Mouse (Mus musculus): ENCODE measurements at regions not wholly inside any gene's neighbourhood (a gene's known extent, or its start where the extent isn't known, plus 50 kb on each side); places are given as distances from the start of the nearest gene placed in this dataset.

DNA sequence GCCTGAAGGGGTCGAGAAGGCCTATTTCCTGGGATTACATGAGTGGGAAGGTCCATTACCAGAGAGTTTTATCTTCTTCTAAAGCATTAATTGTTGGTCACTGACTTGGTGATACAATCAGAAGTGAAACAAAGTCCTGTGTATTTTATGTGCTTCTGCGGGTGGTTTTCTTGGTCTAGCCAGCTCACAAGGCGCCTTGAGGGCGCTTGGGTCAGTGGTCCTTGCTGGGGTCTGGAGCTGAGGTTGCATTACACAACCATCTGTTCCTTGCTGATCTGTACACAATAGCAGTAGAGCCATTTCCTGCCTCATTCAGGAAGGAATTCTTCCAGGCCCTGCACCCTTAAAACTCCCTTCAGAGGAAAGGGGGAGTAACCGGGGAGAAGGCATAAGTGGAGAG, 116.9 kb upstream of the Neo1 start:
- no peak for DNase-seq (ENCODE audit: low spot score)

DNA sequence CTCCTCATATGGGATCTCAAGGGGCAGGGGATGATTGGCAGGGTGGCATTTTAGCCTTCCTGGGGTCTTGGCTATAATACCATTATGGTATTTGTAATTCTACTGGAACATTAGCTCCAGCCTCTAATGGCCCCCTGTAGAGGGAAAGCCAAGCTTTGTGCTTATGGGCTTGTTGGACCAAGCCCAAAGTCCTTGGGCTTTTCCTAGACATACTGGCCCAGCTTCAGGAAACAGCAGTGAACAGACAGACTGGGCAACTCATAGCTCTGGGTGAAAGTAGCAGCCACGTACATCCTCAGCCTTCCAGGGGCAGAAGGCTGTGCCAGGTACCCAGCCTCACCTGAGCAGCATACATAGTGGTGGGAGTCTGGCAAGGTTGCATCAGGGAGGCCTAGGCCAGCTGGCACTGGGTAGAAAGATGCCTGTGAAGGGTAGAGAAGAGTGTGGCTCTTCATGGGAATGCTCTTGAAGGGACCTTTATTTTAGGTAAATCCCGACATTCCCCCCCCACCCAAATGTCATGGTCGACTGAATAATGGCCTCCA, 108.1 kb upstream of the Neo1 start:
- DNase-seq (ENCODE audit: low spot score): no peak

DNA sequence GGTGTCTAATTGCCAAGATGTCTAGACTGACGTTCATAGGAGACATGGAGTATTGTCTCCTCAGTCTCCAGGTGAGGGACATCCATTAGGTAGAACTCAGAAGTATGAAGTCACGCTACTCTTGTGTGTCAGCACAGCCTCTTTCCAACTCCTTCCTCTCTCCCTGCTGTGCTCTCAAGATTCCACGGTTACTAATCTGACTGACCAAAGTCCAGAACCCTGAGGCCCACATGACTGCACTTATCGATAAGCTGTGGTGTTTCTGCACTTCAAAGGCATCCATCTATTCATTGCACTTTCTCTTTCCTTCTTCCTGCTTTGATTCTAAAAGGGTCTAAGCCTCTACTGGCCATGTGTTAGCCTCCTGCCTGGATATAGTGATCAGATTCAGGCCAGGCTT, 107.4 kb upstream of the Neo1 start:
- no peak for DNase-seq (ENCODE audit: low spot score)

GRCm38 (mm10) chr9:59134171-59135041, 98.2 kb upstream of the Neo1 start:
- no peak for DNase-seq (ENCODE audit: low spot score)

GRCm38 (mm10) chr9:59129699-59130340, 93.6 kb upstream of the Neo1 start:
- no peak for DNase-seq (ENCODE audit: low spot score)

GRCm38 (mm10) chr9:59129252-59129651, 93.0 kb upstream of the Neo1 start:
- no peak for DNase-seq (ENCODE audit: low spot score)

GRCm38 (mm10) chr9:59128023-59128422, 91.8 kb upstream of the Neo1 start:
- DNase-seq (ENCODE audit: low spot score): no peak

DNA sequence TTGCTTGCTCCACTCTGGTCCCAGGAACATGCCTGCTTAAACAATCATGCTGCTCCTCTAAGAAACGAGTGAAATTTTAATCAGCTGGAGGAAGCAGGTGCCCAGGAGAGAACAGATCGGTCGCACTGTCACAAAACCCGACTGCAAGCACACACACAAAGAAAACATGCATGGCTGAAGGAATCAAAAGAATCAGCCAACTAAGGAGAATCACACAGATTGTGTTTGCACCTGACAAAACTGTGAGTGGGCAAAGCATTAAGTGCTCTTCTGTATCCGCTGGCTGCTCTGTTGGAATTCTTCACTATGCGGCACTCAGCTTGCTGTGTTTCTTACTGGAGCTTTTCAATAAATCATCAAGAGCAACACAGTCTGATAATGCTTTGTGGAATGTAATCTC, 89.6 kb upstream of the Neo1 start:
- no peak for DNase-seq (ENCODE audit: low spot score)

- DNase-seq (ENCODE audit: low spot score): no peak
These were observed 80.3 kb upstream of the Neo1 start for GRCm38 (mm10) chr9:59116561-59116960.

DNA sequence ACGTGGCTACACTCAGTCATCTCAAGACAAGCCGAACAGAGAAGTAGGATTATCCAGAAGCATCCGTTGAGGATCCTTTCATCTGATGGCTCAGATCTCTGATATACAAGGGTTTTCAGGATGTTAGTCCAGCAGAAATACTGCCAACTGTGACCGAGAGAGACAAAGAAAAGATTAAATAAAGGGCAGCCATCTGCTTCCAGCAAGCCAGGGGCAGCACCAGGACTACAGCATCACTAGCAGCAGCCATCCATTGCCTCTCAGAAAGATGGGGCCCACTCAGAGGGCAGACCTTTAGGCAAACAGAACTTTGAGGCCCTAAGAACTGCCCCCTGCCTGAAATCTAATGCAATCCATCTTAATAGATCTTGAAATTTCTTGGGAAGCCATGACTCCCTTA, 77.6 kb upstream of the Neo1 start:
- peak; percentile 20 for DNase-seq (ENCODE audit: low spot score)

GRCm38 (mm10) chr9:59099738-59100137, 63.5 kb upstream of the Neo1 start:
- no peak for DNase-seq (ENCODE audit: low spot score)

DNA sequence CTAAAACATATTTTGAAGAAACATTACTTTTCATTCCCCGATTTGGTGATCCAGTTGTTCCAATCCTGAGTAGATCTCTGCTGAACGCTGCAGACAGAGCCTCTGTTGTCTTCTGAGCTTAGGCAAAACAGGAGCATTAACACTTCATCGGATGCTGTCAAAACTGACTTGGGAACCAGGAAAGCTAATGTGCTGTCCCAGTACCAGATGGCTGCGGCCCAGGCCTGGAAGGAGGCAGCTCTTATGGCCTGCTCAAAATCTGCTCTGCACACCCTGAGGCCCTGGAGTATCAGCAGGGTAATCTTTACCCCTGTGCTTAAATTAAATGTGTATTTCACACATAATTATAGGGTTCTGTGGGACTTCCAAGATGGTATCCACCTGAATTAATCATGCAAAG, 61.3 kb upstream of the Neo1 start:
- DNase-seq (ENCODE audit: low spot score): no peak

DNA sequence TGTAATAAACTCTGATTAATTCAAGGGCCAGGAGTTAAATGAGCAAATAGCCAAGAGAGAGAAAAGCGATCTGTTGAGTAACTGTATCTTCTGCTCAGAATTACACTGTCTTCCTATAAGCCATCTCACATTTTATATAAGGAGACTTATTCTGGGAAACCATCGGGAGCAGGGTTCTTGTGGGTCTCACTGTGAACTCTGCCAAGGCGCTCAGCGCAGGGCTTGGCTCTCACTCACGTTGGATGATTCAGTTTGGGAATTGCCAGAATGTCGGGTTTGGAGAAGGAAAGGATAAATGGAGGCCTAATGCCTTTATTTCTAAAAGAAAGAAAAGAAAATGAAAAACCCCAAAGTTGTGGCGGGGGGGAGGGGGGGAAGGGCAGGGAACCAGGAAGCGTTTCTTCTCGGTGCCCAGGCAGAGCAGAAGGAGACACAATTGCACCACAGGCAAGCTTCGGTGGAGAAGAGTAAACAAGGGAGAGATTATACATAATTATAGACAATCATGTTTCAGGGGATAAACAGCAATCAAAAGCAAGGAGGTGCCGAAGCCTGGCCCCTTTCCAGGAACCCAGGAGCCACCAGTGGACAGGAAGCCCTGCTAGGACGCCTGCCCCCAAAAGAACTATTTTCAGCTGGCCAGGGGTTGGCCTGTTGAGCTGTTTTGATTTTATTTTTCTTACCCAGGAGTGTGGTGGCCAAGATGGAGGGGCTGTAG, 60.5 kb upstream of the Neo1 start:
- DNase-seq (ENCODE audit: low spot score): no peak

GRCm38 (mm10) chr9:59095626-59096025, 59.4 kb upstream of the Neo1 start:
- peak; percentile 60 for DNase-seq (ENCODE audit: low spot score)

DNA sequence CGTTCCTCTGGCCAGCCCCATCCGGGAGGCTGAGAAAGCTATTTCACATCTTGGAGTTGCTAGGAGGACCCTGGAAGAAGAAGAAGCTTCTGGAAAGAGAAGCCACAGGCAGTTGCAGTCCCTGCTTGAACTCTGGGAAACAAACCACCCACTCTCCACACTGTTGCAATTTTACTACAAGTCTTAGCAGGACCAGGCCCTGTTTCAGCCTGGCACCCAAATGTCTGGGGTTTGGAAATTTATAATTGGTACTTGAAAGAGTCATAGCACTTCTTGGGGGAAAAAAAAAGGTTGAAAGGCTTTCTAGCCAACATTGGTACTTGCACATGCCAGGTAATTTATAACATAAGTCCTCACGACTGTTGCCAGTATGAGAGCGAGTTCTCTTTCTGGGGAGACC, 57.9 kb upstream of the Neo1 start:
- no peak for DNase-seq (ENCODE audit: low spot score)

DNA sequence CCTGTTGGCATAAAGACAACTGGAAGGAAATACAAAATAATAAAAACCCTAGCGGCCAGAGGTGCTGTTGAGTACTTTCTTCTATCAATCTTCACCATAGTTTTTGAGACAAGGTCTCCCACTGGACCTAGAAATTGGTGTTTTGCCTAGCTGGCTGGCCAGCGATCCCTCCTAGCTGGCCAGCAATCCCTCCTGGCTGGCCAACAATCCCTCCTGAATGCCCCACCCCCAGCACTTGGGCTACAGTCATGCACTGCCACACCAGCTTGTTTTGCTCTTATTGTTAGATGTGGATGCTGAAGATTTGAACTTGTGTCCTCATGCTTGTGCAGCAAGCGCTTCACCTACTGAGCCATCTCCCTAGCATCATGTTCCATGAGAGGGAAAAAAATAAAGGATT, 54.9 kb upstream of the Neo1 start:
- no peak for DNase-seq (ENCODE audit: low spot score)

- no peak for DNase-seq (ENCODE audit: low spot score)
These were observed 51.5 kb upstream of the Neo1 start for GRCm38 (mm10) chr9:59087704-59088103.

- no peak for DNase-seq (ENCODE audit: low spot score)
These were observed 50.9 kb upstream of the Neo1 start for GRCm38 (mm10) chr9:59087112-59087511.

DNA sequence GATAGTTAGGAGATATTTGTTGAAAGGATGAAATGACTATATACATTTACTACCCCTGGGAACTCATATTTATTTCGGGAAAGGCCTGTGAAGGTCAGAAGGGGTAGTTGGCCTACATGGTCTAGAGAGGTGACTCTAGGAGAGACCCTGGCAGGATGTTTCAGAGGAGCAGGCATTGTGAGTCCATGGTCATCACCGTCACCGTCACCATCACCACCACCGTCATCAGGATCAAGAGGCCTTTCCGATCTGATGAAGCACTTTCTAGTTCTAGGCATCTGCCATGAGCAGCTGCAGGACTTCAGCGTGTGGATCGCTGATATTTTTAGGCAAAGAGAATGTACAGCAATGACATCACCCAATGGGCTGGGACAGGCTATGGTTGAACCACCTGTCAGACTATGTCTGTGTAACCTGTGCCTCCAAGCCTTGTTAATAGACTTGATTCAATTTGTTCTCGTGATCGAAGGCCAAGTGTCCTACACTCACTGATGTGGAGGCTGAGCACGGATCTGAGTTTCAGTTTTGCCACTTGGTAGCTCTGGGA, 50.4 kb upstream of the Neo1 start:
- no peak for DNase-seq (ENCODE audit: low spot score)

Measured in MN1 (cell line).